Mouse (Mus musculus): ENCODE data around the gene Ncaph.
"Not testable (repeated sequence)": the region's sequence is repeated elsewhere in the genome, so short reads cannot be mapped to it uniquely, and the experiment has no call there.

Gene Ncaph

GRCm38 (mm10) chr2:127090151-127090550, 43.6 kb downstream of the Ncaph start:
- DNase-seq (ENCODE audit: low spot score in 2 of 2) = not testable (repeated sequence)

- DNase-seq (ENCODE audit: low spot score in 2 of 2) = peak in 1 of 2 experiments; percentile 23
Measured at GRCm38 (mm10) chr2:127086235-127086634, 47.5 kb downstream of the Ncaph start.

- DNase-seq (ENCODE audit: low spot score in 2 of 2) = no peak
Measured at GRCm38 (mm10) chr2:127080591-127081218, 53.0 kb downstream of the Ncaph start.

GRCm38 (mm10) chr2:127079881-127080590, 53.7 kb downstream of the Ncaph start:
- DNase-seq (ENCODE audit: low spot score in 2 of 2) = no peak

- not testable (repeated sequence) for DNase-seq (ENCODE audit: low spot score in 2 of 2)
Measured at GRCm38 (mm10) chr2:127079066-127079465, 54.7 kb downstream of the Ncaph start.

- DNase-seq (ENCODE audit: low spot score in 2 of 2) = no peak
Measured at GRCm38 (mm10) chr2:127077611-127078010, 56.1 kb downstream of the Ncaph start.

- no peak for DNase-seq (ENCODE audit: low spot score in 2 of 2)
Measured at GRCm38 (mm10) chr2:127074116-127074515, 59.6 kb downstream of the Ncaph start.

GRCm38 (mm10) chr2:127070879-127071278, 62.9 kb downstream of the Ncaph start:
- no peak for DNase-seq (ENCODE audit: low spot score in 2 of 2)

GRCm38 (mm10) chr2:127070435-127070841, 63.3 kb downstream of the Ncaph start, which contains the start of gene Blvra:
Blvra (plus strand) TSS chr2:127070665.
- peak; percentile 84 to 86 for DNase-seq (ENCODE audit: low spot score in 2 of 2)

- DNase-seq (ENCODE audit: low spot score in 2 of 2) = no peak
Measured at GRCm38 (mm10) chr2:127069781-127070434, 63.8 kb downstream of the Ncaph start.

GRCm38 (mm10) chr2:127068806-127069205, 64.9 kb downstream of the Ncaph start:
- no peak for DNase-seq (ENCODE audit: low spot score in 2 of 2)

- DNase-seq (ENCODE audit: low spot score in 2 of 2) = no peak
Measured at GRCm38 (mm10) chr2:127061471-127061870, 72.3 kb downstream of the Ncaph start.

Measured in thymus, postnatal 10 days (tissue).